Mouse (Mus musculus): ENCODE data around the gene Cd79b.

GRCm38 (mm10) chr11:106318406-106319366 is 4.1 kb upstream of the Cd79b start:
- TF ChIP-seq TAL1 (IDR thresholded peaks at IDR 0.05; ENCODE audit: low read length) (no peak), GATA1 (IDR thresholded peaks at IDR 0.05; ENCODE audit: low read length) (no peak)

All from erythroblast, embryonic 14.5 days (primary cell).